Mouse (Mus musculus) neural tube, embryonic 10.5 days (tissue): Measurements from ENCODE around the gene Cdk10.
"Not testable (repeated sequence)": the region's sequence is repeated elsewhere in the genome, so short reads cannot be mapped to it uniquely, and the experiment has no call there.

Experiments
- DNase-seq: peaks from one replicate; pipeline ENCODE4 v3.0.0-alpha.2; 2017; ENCODE audit warnings: low spot score; ENCODE audit errors: extremely low spot score

The Cdk10 gene

DNA sequence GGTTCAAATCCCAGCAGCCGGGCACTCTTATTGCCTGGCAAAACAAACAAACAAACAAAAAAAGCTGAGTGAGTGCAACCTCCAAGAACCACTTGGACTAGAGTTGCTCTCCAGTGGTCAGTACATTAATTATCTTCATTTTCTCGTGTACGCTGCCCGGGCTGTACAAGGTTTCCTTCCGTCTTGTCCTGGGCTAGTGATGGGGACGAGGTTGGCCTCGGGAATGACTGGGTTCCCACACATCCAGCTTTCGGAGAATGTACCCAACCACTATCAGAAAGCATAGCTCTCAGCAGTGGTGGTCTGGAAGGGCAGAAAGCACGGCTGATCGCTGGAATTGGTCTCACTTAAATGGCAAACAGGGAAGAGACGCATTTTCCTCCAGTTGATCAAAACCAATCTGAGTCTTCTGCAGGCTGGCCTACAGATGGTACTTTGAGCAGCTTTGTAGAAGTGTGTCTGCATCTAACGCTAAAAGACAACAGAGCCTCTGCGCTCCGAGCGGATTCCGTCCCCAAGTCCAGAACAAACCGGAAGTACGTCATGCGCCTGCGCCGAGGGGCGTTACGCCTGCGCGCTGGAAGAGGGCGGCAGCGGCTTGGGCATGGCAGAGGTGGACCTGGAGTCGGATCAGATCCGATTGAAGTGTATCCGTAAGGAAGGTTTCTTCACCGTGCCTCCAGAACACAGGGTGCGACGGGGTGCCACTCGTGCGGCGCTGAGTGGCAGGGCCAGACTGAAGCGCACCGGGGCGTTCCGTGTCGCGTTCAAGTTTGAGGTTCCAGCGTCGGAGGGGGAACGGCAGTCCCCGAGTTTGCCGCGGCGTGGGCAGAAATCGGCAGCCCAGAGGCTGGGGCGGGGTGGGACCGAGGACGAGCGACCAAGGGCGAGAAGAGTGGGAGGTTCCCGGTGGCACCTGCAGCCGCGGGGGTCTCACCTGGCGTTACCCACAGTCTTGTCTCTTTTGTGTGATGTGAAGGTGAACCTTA lies at the start of gene Cdk10:
Gene Cdk10 (plus strand): TSS at position 565 of the 989 bp plus-strand sequence.
- peak; percentile 94 for DNase-seq

GRCm38 (mm10) chr8:123181391-123181790 lies 43.3 kb upstream of the Cdk10 start:
- peak; percentile 49 for DNase-seq

- DNase-seq: peak; percentile 44
Measured at GRCm38 (mm10) chr8:123185566-123186409, 38.9 kb upstream of the Cdk10 start, which contains the start of gene Dpep1. Dpep1 (plus strand) TSS chr8:123186242.

DNA sequence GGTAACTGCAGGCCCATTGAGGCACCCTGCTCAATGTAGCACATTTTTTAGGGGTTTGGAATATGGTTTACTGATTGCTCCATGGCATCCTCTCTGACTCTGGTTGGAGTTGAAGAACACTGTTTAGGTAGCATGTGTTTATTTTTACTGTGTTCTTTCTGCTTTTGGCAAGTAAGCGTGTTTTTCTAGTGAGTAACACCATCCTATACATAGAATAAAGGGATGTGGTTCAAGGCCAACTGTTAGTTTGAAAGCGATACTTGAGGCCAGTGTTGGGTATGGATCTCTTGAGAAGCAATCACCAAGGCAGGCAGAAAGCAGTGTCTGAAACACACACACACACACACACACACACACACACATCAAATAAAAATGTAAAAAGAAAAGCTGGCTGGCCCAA lies 36.6 kb upstream of the Cdk10 start:
- DNase-seq: no peak

GRCm38 (mm10) chr8:123188841-123189240 lies 35.8 kb upstream of the Cdk10 start:
- no peak for DNase-seq

DNA sequence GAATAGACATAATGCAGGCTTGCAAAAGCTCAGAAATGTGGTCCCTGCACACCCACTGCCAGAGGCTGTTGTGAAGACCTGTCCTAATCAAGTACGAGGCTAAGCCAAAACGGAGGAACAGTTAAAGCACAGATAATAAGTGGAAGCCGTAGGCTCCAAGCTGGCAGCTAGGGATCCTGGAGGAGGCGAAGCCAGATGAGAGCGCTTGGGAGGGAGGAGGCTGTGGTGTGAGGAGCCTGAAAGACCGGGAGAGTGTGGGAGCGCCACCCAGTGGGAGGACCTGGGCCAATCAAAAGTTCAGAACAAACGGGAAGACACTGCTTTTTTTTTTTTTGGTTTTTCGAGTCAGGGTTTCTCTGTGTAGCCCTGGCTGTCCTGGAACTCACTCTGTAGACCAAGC lies 34.0 kb upstream of the Cdk10 start:
- DNase-seq: peak; percentile 71

GRCm38 (mm10) chr8:123191908-123192307 lies 32.7 kb upstream of the Cdk10 start:
- no peak for DNase-seq

DNA sequence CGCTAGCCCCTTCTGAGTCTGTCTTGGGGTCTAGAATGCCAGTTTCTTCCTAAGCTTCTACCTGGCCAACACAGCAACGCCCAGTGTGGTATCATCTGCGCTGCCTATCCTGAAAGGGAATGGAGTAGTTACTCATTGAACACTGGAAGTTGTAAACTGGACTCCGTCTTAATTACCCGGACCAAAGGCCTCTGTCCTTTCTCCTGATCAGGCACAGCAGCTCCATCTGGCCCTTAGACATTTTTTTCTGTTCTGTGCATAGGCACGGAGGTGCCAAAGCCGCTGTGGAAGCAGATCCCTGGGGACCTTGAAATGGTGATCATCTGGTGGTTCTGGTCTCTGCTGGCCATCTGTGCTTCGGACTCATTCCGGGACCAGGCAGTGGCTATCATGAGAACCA lies 30.9 kb upstream of the Cdk10 start:
- no peak for DNase-seq

- not testable (repeated sequence) for DNase-seq
Measured at GRCm38 (mm10) chr8:123197016-123197415, 27.6 kb upstream of the Cdk10 start.

GRCm38 (mm10) chr8:123199864-123200263 lies 24.8 kb upstream of the Cdk10 start:
- no peak for DNase-seq

GRCm38 (mm10) chr8:123202288-123202687 lies 22.4 kb upstream of the Cdk10 start:
- DNase-seq: peak; percentile 87

- DNase-seq: no peak
Measured at GRCm38 (mm10) chr8:123203571-123203970, 21.1 kb upstream of the Cdk10 start.

DNA sequence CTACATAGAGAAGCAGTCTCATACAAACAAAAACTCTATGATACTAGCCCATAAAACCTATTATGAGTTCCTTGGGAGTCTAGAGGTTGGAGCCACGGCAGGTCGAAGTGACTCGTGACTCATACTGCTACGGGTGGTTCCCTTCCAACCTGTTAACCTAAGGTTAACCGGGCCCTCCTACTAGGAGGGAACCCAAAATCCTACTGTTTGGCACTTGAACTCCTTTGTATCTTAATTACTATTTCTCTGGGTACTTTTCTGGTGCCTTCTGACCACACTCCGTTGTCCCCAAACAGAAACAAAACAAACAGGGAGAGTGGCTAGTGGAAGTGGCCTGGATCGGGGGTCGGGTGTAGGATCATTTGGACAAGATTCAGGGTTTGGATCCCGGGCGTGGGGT lies 12.8 kb upstream of the Cdk10 start:
- no peak for DNase-seq

GRCm38 (mm10) chr8:123212321-123213117 lies 12.1 kb upstream of the Cdk10 start, which contains the start of the genes Chmp1a and Spata33:
Chmp1a (minus strand) TSS chr8:123212763.
Spata33 (plus strand) TSS chr8:123212832.
- DNase-seq: peak; percentile 100

GRCm38 (mm10) chr8:123213118-123213772 lies 11.4 kb upstream of the Cdk10 start:
- no peak for DNase-seq

DNA sequence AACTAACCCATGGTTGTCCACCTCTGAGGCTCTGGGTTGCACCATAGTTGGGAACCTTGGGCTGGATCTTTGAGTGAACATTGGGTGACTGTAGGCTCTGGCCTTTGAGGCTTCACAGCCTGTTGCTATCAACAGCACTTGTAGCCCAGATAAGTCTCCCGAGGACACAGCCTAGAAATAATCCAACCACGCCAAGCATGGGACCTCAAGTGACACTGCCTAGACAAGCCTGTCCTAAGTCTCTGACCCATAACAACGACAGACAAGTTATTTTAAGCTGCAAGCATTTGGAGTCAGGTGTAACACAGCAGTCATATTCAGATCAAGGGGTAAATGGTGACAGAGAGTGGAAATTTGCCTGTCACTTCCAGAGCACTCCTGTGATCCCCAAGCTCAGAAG lies 9.2 kb upstream of the Cdk10 start:
- no peak for DNase-seq

GRCm38 (mm10) chr8:123220917-123221316 lies 3.7 kb upstream of the Cdk10 start:
- no peak for DNase-seq

DNA sequence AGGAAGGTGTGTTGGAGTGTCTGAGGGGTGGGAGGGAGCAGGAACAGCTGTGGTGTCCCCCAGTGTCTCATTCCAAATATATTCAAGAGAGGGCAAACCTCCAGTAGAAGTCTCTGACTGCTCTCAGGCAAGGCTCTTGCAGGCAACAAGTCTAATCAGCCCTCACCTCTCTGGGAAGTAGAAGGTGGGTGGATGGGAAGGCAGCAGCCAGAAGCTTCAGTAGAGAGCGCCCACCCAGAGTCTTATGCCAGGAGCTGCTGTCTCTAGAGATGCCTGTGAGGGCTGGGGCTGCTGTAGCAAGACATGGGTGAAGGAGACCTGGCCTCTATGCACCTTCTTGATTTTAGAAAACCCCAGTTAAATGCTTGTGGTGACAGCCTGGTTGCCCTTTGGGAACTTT lies 3.8 kb downstream of the Cdk10 start:
- DNase-seq: no peak

GRCm38 (mm10) chr8:123230326-123230725 lies 5.7 kb downstream of the Cdk10 start:
- DNase-seq: not testable (repeated sequence)

DNA sequence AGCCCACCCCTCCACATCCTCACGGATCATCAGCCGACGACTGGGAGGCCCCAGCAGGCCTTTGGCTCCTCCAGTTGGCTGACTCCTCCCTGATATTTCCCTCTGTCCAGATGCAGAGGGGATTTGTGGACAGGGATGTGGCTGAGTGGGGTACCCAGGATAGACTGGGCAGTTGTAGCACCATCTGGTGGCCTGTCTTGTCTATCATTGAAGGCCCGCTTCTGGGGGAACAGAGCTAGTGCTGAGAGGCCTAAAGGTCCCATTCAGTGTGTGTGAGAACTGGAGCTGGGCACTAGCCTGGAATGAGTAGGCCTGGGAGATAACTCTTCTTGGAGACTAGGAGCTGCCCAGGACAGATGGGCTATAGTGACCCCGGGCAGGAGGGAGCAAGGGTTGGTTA lies 7.1 kb downstream of the Cdk10 start:
- no peak for DNase-seq
